Mouse (Mus musculus): ENCODE results near the gene Eif4e1b.

Eif4e1b gene

DNA sequence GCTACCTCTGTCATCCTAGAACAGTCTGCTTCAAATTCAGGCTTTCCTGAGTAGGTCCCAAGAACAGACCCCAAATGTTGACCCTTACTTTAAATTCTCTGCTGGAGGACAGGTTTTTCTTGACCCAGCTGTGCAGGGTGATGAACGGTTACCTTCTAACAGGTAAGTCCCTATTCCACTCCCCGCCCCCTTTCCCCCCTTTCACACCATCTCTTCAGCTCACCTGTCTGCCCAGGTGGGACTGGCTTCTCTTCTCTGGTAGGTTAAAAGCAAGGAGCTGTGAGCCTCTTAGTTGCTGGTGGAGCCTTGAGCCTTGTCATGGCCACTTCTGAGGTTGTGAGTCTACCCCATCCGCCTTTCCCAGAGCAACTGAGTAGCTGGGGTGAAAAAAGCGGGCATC lies at the start of gene Eif4e1b:
Gene Eif4e1b, plus strand, starts transcription at position 301 of the 400 bp plus-strand sequence.
- DNase-seq (ENCODE audit: low spot score in 2 of 2): no peak

DNA sequence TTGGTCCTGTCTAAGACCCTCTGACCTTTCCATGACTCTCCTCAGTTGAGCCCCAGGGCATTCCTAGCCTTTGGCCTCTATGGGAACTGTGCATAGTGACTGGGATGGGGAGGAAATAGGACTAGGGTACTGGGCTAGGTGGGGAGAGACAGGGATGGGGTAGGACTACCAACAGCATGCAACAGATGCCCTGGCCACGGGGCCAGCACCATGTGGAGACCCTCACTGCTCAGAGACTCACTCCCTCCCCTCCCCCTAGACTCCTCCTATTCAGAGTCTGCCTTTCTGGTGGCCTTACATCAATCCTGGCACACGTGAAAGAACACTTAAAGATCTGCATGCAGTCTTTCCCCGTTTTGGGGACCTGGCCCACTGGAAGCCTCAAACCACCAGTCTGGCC lies 46.9 kb upstream of the Eif4e1b start:
- DNase-seq (ENCODE audit: low spot score in 2 of 2): no peak

DNA sequence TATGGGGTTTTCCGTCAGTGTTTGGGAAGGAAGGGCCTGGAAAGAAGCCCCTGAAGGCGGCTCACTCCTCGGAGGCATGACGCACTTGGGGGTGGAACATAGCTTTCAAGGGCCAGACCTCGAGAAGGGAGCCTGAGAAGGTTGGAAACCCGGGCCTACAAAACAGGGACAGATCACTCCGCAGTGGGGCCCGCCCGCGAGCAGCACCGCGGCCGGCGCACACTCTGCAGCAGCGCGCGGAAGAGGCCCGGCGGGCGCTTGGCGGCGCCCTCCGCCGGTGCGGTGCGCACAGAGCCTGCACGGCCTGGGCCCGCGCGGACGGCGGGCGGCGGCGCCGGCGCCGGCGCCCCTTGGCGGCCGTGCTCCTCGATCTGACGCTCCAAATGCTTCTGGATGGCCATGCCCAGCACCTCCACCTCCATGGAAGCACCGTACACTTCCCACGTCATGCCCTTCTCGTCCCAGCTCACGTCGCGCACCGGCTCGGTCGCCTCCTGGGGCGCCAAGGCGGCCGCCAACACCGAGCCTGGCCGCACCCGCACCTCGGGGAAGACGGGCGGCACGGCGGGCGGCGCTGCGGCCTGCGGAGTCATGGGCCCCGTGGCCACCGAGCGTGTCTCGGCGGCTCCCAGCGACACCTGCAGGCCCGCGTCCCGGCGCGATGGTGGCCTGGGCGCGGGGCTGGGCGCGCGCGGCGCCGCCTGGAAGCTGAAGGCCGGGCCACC lies 46.1 kb upstream of the Eif4e1b start:
- no peak for DNase-seq (ENCODE audit: low spot score in 2 of 2)

DNA sequence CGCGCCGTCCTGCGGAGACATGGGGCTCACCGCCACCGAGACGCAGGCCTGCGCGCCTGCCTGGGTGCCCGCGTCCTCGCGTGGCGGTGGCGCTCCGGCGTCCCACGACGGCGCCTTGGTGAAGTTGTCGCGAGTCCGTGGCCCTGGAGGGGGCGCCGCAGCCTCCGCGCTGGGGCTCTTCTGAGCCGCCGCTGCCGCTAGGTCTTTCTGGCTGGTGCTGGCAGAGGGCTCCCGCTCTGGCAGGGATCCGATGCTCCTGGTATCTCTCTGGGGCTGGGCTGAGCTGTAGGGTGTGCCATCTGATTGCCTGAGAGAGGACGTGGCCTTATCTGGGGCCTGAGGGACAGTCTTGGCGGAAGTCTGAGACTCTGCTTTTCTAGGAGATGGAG lies 45.6 kb upstream of the Eif4e1b start:
- DNase-seq (ENCODE audit: low spot score in 2 of 2): no peak

- no peak for DNase-seq (ENCODE audit: low spot score in 2 of 2)
Observed at GRCm38 (mm10) chr13:54746110-54746509, 37.7 kb upstream of the Eif4e1b start.

GRCm38 (mm10) chr13:54746896-54747295 lies 36.9 kb upstream of the Eif4e1b start:
- no peak for DNase-seq (ENCODE audit: low spot score in 2 of 2)

GRCm38 (mm10) chr13:54748190-54748589 lies 35.6 kb upstream of the Eif4e1b start:
- no peak for DNase-seq (ENCODE audit: low spot score in 2 of 2)

DNA sequence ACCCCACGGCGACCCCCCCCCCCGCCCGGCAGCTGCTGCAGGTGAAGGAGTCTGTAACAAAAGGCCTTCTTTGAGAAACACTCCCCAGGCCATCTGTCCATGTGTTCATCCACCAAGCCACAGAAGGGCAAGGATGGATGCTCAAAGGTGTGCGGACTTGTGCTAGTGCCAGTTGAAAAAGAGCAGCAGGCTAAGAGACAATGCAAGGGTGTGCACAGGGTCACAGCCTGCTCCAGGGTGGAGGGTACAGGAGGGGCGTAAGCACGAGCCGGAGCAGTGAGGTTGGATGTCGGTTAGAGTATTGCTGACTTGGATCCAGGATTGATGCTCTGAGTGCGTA lies 35.1 kb upstream of the Eif4e1b start:
- no peak for DNase-seq (ENCODE audit: low spot score in 2 of 2)

DNA sequence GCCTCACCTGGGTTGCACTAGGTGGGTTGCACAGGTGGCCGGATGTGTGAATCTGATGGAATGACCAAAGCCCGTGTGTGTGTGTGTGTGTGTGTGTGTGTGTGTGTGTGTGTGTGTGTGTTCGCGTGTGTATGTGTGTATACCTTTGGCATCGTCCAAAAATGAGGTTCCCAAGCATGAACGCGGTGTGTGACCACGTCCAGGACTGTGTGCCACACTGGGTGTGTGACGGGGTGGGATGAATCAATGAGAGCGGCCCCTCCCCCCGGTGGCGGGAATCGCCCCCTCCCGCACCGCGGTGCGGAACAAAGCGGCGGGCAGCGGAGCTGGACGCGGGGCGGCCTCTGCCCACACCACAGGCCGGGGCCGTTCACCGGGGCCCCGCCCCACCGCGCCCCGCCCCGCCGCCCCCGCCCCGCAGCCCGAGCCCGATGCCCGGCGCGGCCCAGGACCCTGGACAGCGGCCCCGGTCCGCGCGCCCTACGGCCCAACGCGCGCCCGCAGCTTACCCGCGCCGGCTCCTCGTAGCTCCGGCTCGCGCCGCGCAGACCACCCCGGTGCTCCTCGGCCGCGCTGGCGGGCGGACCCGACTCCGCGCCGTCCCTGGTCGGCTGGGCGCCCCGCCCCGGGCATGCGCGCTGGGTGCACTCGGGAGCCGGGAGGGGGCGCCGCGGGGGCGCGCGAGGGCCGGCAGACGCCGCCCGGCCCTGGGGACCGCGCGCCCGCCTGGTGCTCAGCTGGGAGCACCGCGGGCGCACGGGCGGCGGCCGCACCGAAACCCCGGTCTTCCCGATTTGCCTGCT lies 34.5 kb upstream of the Eif4e1b start:
- DNase-seq (ENCODE audit: low spot score in 2 of 2): no peak

- DNase-seq (ENCODE audit: low spot score in 2 of 2): no peak
Observed at GRCm38 (mm10) chr13:54749864-54750411, 33.9 kb upstream of the Eif4e1b start, which contains the start of gene Gprin1. Gene Gprin1 (minus strand): TSS chr13:54749874.

GRCm38 (mm10) chr13:54750699-54751098 lies 33.1 kb upstream of the Eif4e1b start:
- peak in 1 of 2 experiments; percentile 40 for DNase-seq (ENCODE audit: low spot score in 2 of 2)

GRCm38 (mm10) chr13:54752656-54753055 lies 31.1 kb upstream of the Eif4e1b start:
- DNase-seq (ENCODE audit: low spot score in 2 of 2): no peak

- DNase-seq (ENCODE audit: low spot score in 2 of 2): no peak
Observed at GRCm38 (mm10) chr13:54753733-54754132, 30.1 kb upstream of the Eif4e1b start.

GRCm38 (mm10) chr13:54754169-54755080 lies 29.4 kb upstream of the Eif4e1b start:
- no peak for DNase-seq (ENCODE audit: low spot score in 2 of 2)

DNA sequence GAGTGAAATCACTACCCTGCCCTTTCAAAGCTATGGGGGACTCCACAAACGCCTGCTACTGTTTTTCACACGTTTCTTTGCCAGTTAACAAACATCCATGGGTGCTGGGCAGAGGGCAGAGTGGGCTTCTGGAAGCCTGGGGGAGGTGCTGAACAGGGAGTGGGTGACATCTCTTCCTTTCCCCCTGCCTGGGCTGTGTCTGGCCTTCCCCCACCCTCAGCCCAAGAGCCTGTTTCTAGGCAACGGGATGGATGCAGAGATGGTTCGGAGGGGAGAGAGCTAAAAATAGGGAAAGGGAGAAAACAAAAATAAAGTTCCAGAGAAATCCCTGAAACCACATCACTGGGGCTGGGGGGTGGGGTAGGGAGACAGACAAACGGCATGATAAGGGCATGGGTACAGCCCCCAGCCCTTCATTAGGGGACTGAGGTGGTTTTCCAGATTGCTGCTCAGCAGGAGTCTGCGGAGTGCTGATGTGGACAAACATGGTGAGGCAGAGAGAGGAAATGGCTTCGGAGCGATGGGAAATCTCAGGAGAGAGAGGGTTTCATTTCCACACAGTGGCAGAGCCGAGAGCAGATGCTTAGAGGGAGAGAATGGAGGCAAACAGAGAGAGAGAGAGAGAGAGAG lies 28.5 kb upstream of the Eif4e1b start:
- no peak for DNase-seq (ENCODE audit: low spot score in 2 of 2)

DNA sequence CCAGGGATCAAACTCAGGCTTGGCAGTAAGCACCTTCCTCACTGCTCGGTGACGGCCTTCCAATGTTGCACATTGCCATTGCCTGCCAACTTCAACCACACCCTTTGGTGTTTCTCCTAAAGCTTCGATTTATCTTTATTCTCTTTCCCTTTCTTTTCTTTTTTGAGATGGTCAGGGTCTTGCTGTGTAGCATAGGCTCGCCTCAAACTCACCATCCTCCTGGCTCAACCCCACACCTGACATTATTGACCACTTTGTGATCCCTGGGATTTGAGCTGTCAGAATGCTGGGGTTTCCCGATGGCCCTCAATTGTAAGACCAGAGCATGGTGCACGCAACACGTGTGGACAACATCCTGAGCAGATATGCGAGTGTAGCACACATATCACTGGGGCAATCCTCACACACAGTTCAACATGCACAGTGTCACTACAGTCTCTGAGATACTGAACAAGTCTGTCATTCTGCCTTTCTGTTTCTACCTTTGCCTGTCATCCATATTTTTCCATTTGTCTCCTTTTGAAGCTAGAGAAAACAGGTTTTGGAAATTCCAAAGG lies 27.6 kb upstream of the Eif4e1b start:
- no peak for DNase-seq (ENCODE audit: low spot score in 2 of 2)

- no peak for DNase-seq (ENCODE audit: low spot score in 2 of 2)
Observed at GRCm38 (mm10) chr13:54757093-54757830, 26.5 kb upstream of the Eif4e1b start.

DNA sequence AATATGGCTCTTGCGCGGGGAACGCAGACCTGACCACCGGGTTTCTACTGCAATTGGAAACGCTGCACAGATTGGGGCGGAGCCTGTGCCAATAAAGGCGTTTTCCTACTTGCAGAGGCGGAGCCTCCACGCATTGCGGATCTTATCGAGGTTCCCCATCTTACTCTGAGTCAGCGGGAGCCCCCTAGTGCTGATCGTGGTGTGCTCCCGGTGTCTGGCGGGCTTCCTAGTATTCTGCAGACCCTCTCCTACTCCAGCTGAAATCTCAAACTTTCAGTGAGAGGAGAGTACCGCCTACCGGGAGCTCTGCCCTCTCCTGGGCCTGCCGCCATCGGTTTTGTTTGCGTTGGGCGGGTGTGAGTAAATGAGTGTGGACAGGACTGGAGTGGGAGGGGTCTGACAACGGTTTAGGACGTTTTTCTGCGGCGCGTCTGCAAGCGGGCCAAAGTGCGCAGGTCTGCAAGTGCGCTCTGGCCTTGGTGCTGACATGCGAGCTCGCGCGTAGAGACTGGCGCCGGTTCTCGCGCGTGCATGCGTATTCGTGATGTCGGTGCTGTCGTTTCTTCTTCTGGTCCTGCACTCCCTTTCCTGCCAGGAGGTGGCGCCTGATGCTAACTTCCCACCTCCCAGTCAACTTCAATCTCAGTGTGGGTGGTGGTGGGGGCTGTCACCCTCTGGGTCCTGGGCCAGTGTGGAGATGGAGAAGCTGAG lies 25.6 kb upstream of the Eif4e1b start:
- DNase-seq (ENCODE audit: low spot score in 2 of 2): peak in 1 of 2 experiments; percentile 66

- DNase-seq (ENCODE audit: low spot score in 2 of 2): no peak
Observed at GRCm38 (mm10) chr13:54758756-54759470, 24.9 kb upstream of the Eif4e1b start.

Data from spleen, postnatal 10 days (tissue).